Mouse (Mus musculus) MEL (cell line): ENCODE results near the gene Rab10. TPM values are rescaled to one million over a fixed set of nuclear protein-coding genes. Genes with fewer than 3 reads are reported as not detected.

Experiments used
- DNase-seq: peaks from one replicate; pipeline ENCODE4 v3.0.0; 2011; ENCODE audit warnings: low read depth, low spot score
- H3K27ac ChIP-seq: 2 replicates; pipeline ENCODE4 v1.5.1; 2012; ENCODE audit warnings: low read depth, mild to moderate bottlenecking, control low read depth, low read length, moderate library complexity; ENCODE audit not compliant: control insufficient read depth
- H3K27me3 ChIP-seq, 2 experiments: fragments of 150-350 bp in 1 of 2; sonication (generic) in 1 of 2; 2 replicates each; pipeline ENCODE4 v1.6.1; 2012; ENCODE audit warnings: low read length in 2 of 2, mild to moderate bottlenecking in 2 of 2, improper control_type of control experiment in 1 of 2, moderate library complexity in 1 of 2; ENCODE audit not compliant: insufficient read depth in 2 of 2, control insufficient read depth in 1 of 2
- H3K36me3 ChIP-seq, 2 experiments: 2 replicates each; pipeline ENCODE4 v1.6.1; 2012 to 2014; ENCODE audit warnings: low read length in 2 of 2, improper control_type of control experiment in 1 of 2, inconsistent platforms in 1 of 2, mild to moderate bottlenecking in 1 of 2; ENCODE audit not compliant: insufficient read depth in 2 of 2, control insufficient read depth in 1 of 2
- H3K4me1 ChIP-seq, 2 experiments: fragments of 150-350 bp in 1 of 2; sonication (generic) in 1 of 2; 2 replicates each; pipeline ENCODE4 v1.6.1; 2012; ENCODE audit warnings: low read length in 2 of 2, improper control_type of control experiment in 1 of 2, mild to moderate bottlenecking in 1 of 2; ENCODE audit not compliant: insufficient read depth in 2 of 2, control insufficient read depth in 1 of 2
- H3K4me3 ChIP-seq, 2 experiments: fragments of 150-350 bp in 1 of 2; sonication (generic) in 1 of 2; 2 replicates each; pipeline ENCODE4 v1.5.1; 2012; ENCODE audit warnings: low read depth in 2 of 2, low read length in 2 of 2, mild to moderate bottlenecking in 2 of 2, moderate library complexity in 2 of 2, control low read depth in 1 of 2, improper control_type of control experiment in 1 of 2; ENCODE audit not compliant: control insufficient read depth in 1 of 2, insufficient read depth in 1 of 2
- H3K79me2 ChIP-seq: 2 replicates; pipeline ENCODE4 v1.6.1; 2012; ENCODE audit warnings: mild to moderate bottlenecking, low read length, moderate library complexity; ENCODE audit not compliant: control insufficient read depth, poor library complexity, insufficient read depth
- H3K9ac ChIP-seq: 2 replicates; pipeline ENCODE4 v1.6.1; 2012; ENCODE audit warnings: low read depth, mild to moderate bottlenecking, control low read depth, low read length, moderate library complexity; ENCODE audit not compliant: control insufficient read depth, poor library complexity, severe bottlenecking
- H3K9me3 ChIP-seq: fragments of 150-350 bp; sonication (generic); replicated peaks from 2 replicates; pipeline ENCODE4 v1.6.1; 2012; ENCODE audit warnings: mild to moderate bottlenecking, low read length, improper control_type of control experiment, moderate library complexity; ENCODE audit not compliant: insufficient read depth
- BHLHE40 ChIP-seq: IDR thresholded peaks from 2 replicates; pipeline ENCODE4 v1.6.1; 2012; ENCODE audit warnings: low read depth, mild to moderate bottlenecking, inconsistent platforms, low read length, improper control_type of control experiment, borderline replicate concordance
- CHD1 ChIP-seq: IDR thresholded peaks from 2 replicates; pipeline ENCODE4 v1.6.1; 2012; ENCODE audit warnings: low read depth, mild to moderate bottlenecking, inconsistent platforms, low read length, improper control_type of control experiment
- CHD2 ChIP-seq: IDR thresholded peaks from 2 replicates; pipeline ENCODE4 v1.6.1; 2011; ENCODE audit warnings: low read length, improper control_type of control experiment
- ELF1 ChIP-seq: IDR thresholded peaks from 2 replicates; pipeline ENCODE4 v1.6.1; 2014; ENCODE audit warnings: low read depth, mild to moderate bottlenecking, inconsistent platforms, low read length, improper control_type of control experiment, moderate library complexity
- EP300 ChIP-seq, 2 experiments: IDR thresholded peaks; 2 replicates each; pipeline ENCODE4 v1.6.1; 2011; ENCODE audit warnings: improper control_type of control experiment in 2 of 2, low read length in 2 of 2, low read depth in 1 of 2, mild to moderate bottlenecking in 1 of 2
- ETS1 ChIP-seq: IDR thresholded peaks from 2 replicates; pipeline ENCODE4 v1.6.1; 2012; ENCODE audit warnings: low read depth, mild to moderate bottlenecking, inconsistent platforms, low read length, improper control_type of control experiment, moderate library complexity
- GABPA ChIP-seq: IDR thresholded peaks from 2 replicates; pipeline ENCODE4 v1.6.1; 2012; ENCODE audit warnings: low read depth, mild to moderate bottlenecking, inconsistent platforms, low read length, improper control_type of control experiment, moderate library complexity
- GATA1 ChIP-seq: IDR thresholded peaks from 2 replicates; pipeline ENCODE4 v1.6.1; 2011; ENCODE audit warnings: low read depth, low read length, improper control_type of control experiment
- HCFC1 ChIP-seq: IDR thresholded peaks from 2 replicates; pipeline ENCODE4 v1.6.1; 2012; ENCODE audit warnings: low read depth, mild to moderate bottlenecking, inconsistent platforms, low read length, improper control_type of control experiment, moderate library complexity
- JUND ChIP-seq: IDR thresholded peaks from 2 replicates; pipeline ENCODE4 v1.6.1; 2011; ENCODE audit warnings: low read depth, mild to moderate bottlenecking, improper control_type of control experiment, low read length
- KAT2A ChIP-seq: conservative IDR thresholded peaks from 2 replicates; pipeline ENCODE4 v1.6.1; 2012; ENCODE audit warnings: low read depth, low read length, improper control_type of control experiment, inconsistent platforms
- MAZ ChIP-seq: IDR thresholded peaks from 2 replicates; pipeline ENCODE4 v1.6.1; 2012; ENCODE audit warnings: low read depth, mild to moderate bottlenecking, inconsistent platforms, low read length, improper control_type of control experiment
- MXI1 ChIP-seq: IDR thresholded peaks from 2 replicates; pipeline ENCODE4 v1.6.1; 2011; ENCODE audit warnings: mild to moderate bottlenecking, low read depth, low read length, improper control_type of control experiment
- NELFE ChIP-seq: IDR thresholded peaks from 2 replicates; pipeline ENCODE4 v1.6.1; 2011; ENCODE audit warnings: low read depth, low read length, improper control_type of control experiment
- NRF1 ChIP-seq: IDR thresholded peaks from 2 replicates; pipeline ENCODE4 v1.6.1; 2014; ENCODE audit warnings: low read depth, mild to moderate bottlenecking, inconsistent platforms, low read length, improper control_type of control experiment, moderate library complexity; ENCODE audit not compliant: poor library complexity, insufficient read depth, severe bottlenecking
- POLR2A ChIP-seq, 2 experiments: IDR thresholded peaks; 2 replicates each; pipeline ENCODE4 v1.6.1; 2011 to 2012; ENCODE audit warnings: low read length in 2 of 2, mild to moderate bottlenecking in 2 of 2, control low read depth in 1 of 2, improper control_type of control experiment in 1 of 2, low read depth in 1 of 2, moderate library complexity in 1 of 2; ENCODE audit not compliant: control insufficient read depth in 1 of 2, insufficient read depth in 1 of 2, poor library complexity in 1 of 2
- RCOR1 ChIP-seq: IDR thresholded peaks from 2 replicates; pipeline ENCODE4 v1.6.1; 2012; ENCODE audit warnings: low read depth, mild to moderate bottlenecking, inconsistent platforms, low read length, improper control_type of control experiment
- SIN3A ChIP-seq: IDR thresholded peaks from 2 replicates; pipeline ENCODE4 v1.6.1; 2012; ENCODE audit warnings: low read length, improper control_type of control experiment, inconsistent platforms
- TAL1 ChIP-seq: IDR thresholded peaks from 2 replicates; pipeline ENCODE4 v1.6.1; 2012; ENCODE audit warnings: mild to moderate bottlenecking, inconsistent platforms, low read length, moderate library complexity, mixed read lengths
- TBP ChIP-seq: IDR thresholded peaks from 2 replicates; pipeline ENCODE4 v1.8.0; 2011; ENCODE audit warnings: low read depth, low read length, improper control_type of control experiment
- TCF12 ChIP-seq: IDR thresholded peaks from 2 replicates; pipeline ENCODE4 v1.6.1; 2014; ENCODE audit warnings: low read depth, mild to moderate bottlenecking, inconsistent platforms, low read length, improper control_type of control experiment, moderate library complexity
- USF1 ChIP-seq: IDR thresholded peaks from 2 replicates; pipeline ENCODE4 v1.6.1; 2014; ENCODE audit warnings: low read depth, mild to moderate bottlenecking, inconsistent platforms, low read length, improper control_type of control experiment, moderate library complexity
- ZC3H11A ChIP-seq: IDR thresholded peaks from 2 replicates; pipeline ENCODE4 v1.6.1; 2012; ENCODE audit warnings: low read depth, mild to moderate bottlenecking, inconsistent platforms, low read length, improper control_type of control experiment
- ZKSCAN1 ChIP-seq: IDR thresholded peaks from 2 replicates; pipeline ENCODE4 v1.6.1; 2012; ENCODE audit warnings: low read depth, mild to moderate bottlenecking, inconsistent platforms, low read length, improper control_type of control experiment, moderate library complexity
- ZMIZ1 ChIP-seq: IDR thresholded peaks from 2 replicates; pipeline ENCODE4 v1.6.1; 2012; ENCODE audit warnings: low read depth, mild to moderate bottlenecking, inconsistent platforms, low read length, improper control_type of control experiment, moderate library complexity
- polyA plus RNA-seq, 2 experiments: library from polyadenylated mRNA; stranded (reverse) in 1 of 2; unstranded in 1 of 2; fragments of >175 nt in 1 of 2; fragments of >200 nt in 1 of 2; gene quantifications; 2 replicates each; pipeline versions ENCODE4 v1.2.1 to v1.2.4; 2012; ENCODE audit warnings: low replicate concordance in 2 of 2, low read depth in 1 of 2; ENCODE audit not compliant: insufficient read length in 2 of 2, insufficient read depth in 1 of 2, missing spikeins in 1 of 2
- total RNA-seq: library from RNA; depleted of rRNA; stranded (reverse); fragments of 300-350 nt; gene quantifications from 2 replicates; pipeline ENCODE4 v1.2.3, GENCODE M21; 2012

The Rab10 gene
- total and polyA plus RNA-seq, 3 experiments = 41.3 to 71.8 (median 67.7) TPM

GRCm38 (mm10) chr12:3283829-3284440 lies 25.8 kb downstream of the Rab10 start:
- Histone ChIP-seq H3K4me3 (no peak overlapping the region), H3K36me3 (peaks cover 3 to 69% of the 10 kb centered on the region in 2 experiments; a peak in 3 of 4 replicates), H3K27ac (peak overlapping the region; percentile 96), H3K27me3 (no peaks in the 10 kb centered on the region), H3K9ac (no peak overlapping the region), H3K9me3 (no peaks in the 10 kb centered on the region), H3K79me2 (peaks cover 58% of the 10 kb centered on the region), H3K4me1 (peaks cover 22 to 37% of the 10 kb centered on the region in 2 experiments)
- TF ChIP-seq MAZ = no peak
- no peak for TF ChIP-seq KAT2A
- TF ChIP-seq TAL1 = peak; percentile 65
- TF ChIP-seq NRF1 = no peak
- TF ChIP-seq RCOR1 = peak; percentile 49; the same call in 1 of the 2 replicates
- peak; percentile 46 for TF ChIP-seq GATA1
- TF ChIP-seq CHD1 = no peak
- TF ChIP-seq JUND = no peak
- no peak for TF ChIP-seq ZC3H11A
- TF ChIP-seq NELFE = no peak
- no peak for TF ChIP-seq ZMIZ1
- TF ChIP-seq USF1 = no peak
- peak; percentile 61 for TF ChIP-seq ETS1
- TF ChIP-seq ELF1 = no peak
- no peak for TF ChIP-seq TBP
- no peak for TF ChIP-seq SIN3A
- TF ChIP-seq GABPA = no peak
- peak; percentile 69 for TF ChIP-seq EP300 (IDR thresholded peaks at IDR 0.05; ENCODE audit: low read depth in 1 of 2, low read length in 2 of 2)
- DNase-seq = peak; percentile 70

- no peak for TF ChIP-seq MXI1
- TF ChIP-seq USF1 = no peak
- no peak for TF ChIP-seq ETS1
- TF ChIP-seq POLR2A (IDR thresholded peaks at IDR 0.05; ENCODE audit: control insufficient read depth in 1 of 2, insufficient read depth in 1 of 2, low read depth in 1 of 2, low read length in 2 of 2, poor library complexity in 1 of 2) = no peak
- no peak for TF ChIP-seq CHD2
- no peak for TF ChIP-seq NRF1
- TF ChIP-seq EP300 (IDR thresholded peaks at IDR 0.05; ENCODE audit: low read depth in 1 of 2, low read length in 2 of 2) = no peak
- no peak for TF ChIP-seq ZKSCAN1
- TF ChIP-seq TBP = no peak
- no peak for TF ChIP-seq JUND
- no peak for TF ChIP-seq BHLHE40
- no peak for TF ChIP-seq TCF12
- no peak for TF ChIP-seq ZMIZ1
- TF ChIP-seq RCOR1 = no peak
- TF ChIP-seq TAL1 = no peak
- no peak for TF ChIP-seq GATA1
- no peak for TF ChIP-seq HCFC1
- TF ChIP-seq, all 39 proteins: peak for 0
- Histone ChIP-seq H3K27ac (peak overlapping the region; percentile 39; the same call in 1 of the 2 replicates), H3K4me1 (peaks cover 26 to 40% of the 10 kb centered on the region in 2 experiments), H3K9me3 (no peaks in the 10 kb centered on the region), H3K36me3 (peaks cover 3 to 67% of the 10 kb centered on the region in 2 experiments; a peak in 3 of 4 replicates), H3K9ac (no peak overlapping the region), H3K79me2 (peaks cover 54% of the 10 kb centered on the region), H3K27me3 (no peaks in the 10 kb centered on the region), H3K4me3 (no peak overlapping the region)
- DNase-seq = no peak
These were observed 26.8 kb downstream of the Rab10 start for GRCm38 (mm10) chr12:3282954-3283353.
